ENCODE assay signal across 33 mouse cellular contexts in genomic region chr17:48371621-48372020, GRCm38 (mm10). TPM values are rescaled to one million over a fixed set of nuclear protein-coding genes. Genes with fewer than 3 reads are reported as not detected.
"Had no signal": no experiment of that assay in that cellular context is flagged by ENCODE, and none has a peak within 500 bp of the region (broad histone marks: within the 10 kb centered on the region; RNA-seq: fewer than 3 reads in every experiment).

No protein-coding gene starts in this region.

- H3K27ac ChIP-seq: heart, embryonic 10.5 days; heart, embryonic 13.5 days; heart, embryonic 15.5 days; hindbrain, embryonic 10.5 days; hindbrain, embryonic 12.5 days; hindbrain, embryonic 13.5 days; hindbrain, embryonic 14.5 days; hindbrain, embryonic 15.5 days; hindbrain, postnatal 0 days; intestine, embryonic 15.5 days; kidney, embryonic 15.5 days; kidney, postnatal 0 days; layer of hippocampus, adult 2 months had no signal

- ATAC-seq: hindbrain, embryonic 16.5 days; hindbrain, postnatal 0 days; inflammation-experienced regulatory T-cells, adult 6 months; intestine, embryonic 15.5 days; intestine, embryonic 16.5 days; intestine, postnatal 0 days had no signal

- H3K36me3 ChIP-seq: heart, embryonic 10.5 days; heart, embryonic 12.5 days; heart, embryonic 13.5 days; heart, embryonic 15.5 days; hindbrain, embryonic 10.5 days; hindbrain, embryonic 12.5 days; hindbrain, embryonic 13.5 days; hindbrain, embryonic 15.5 days; intestine, embryonic 15.5 days; kidney, embryonic 15.5 days had no signal

- H3K4me1 ChIP-seq: heart, embryonic 10.5 days; heart, embryonic 12.5 days; heart, embryonic 13.5 days; heart, embryonic 15.5 days; hindbrain, embryonic 10.5 days; hindbrain, embryonic 12.5 days; hindbrain, embryonic 13.5 days; hindbrain, embryonic 15.5 days; intestine, embryonic 15.5 days; kidney, embryonic 15.5 days had no signal

- H3K9ac ChIP-seq: heart, embryonic 12.5 days; heart, embryonic 13.5 days; heart, embryonic 15.5 days; hindbrain, embryonic 12.5 days; hindbrain, embryonic 13.5 days; hindbrain, embryonic 14.5 days; hindbrain, embryonic 15.5 days; intestine, embryonic 15.5 days; kidney, embryonic 15.5 days had no signal

- H3K4me3 ChIP-seq: heart, embryonic 10.5 days; heart, embryonic 12.5 days; heart, embryonic 13.5 days; heart, embryonic 15.5 days; hindbrain, embryonic 10.5 days; hindbrain, embryonic 12.5 days; hindbrain, embryonic 13.5 days; hindbrain, embryonic 15.5 days; intestine, embryonic 15.5 days; kidney, embryonic 15.5 days; layer of hippocampus, adult 2 months; left cerebral cortex, adult 2 months had no signal

- H3K27me3 ChIP-seq: heart, embryonic 12.5 days; heart, embryonic 13.5 days; heart, embryonic 15.5 days; hindbrain, embryonic 12.5 days; hindbrain, embryonic 13.5 days; hindbrain, embryonic 15.5 days; intestine, embryonic 15.5 days; kidney, embryonic 15.5 days had no signal

- H3K4me2 ChIP-seq: heart, embryonic 11.5 days; heart, embryonic 12.5 days; heart, embryonic 13.5 days; heart, embryonic 15.5 days; hindbrain, embryonic 12.5 days; hindbrain, embryonic 13.5 days; hindbrain, embryonic 14.5 days; hindbrain, embryonic 15.5 days; intestine, embryonic 15.5 days; kidney, embryonic 15.5 days had no signal

- DNase-seq: heart, postnatal 10 days; heart, postnatal 14 days; heart, postnatal 36 days; heart, postnatal 4 days; kidney, adult 11 months; kidney, adult 18-20 months; kidney, postnatal 10 days; kidney, postnatal 14 days; kidney, postnatal 4 days; layer of hippocampus, adult 9-11 months; layer of hippocampus, postnatal 36 days had no signal

- H3K9me3 ChIP-seq: heart, embryonic 10.5 days; heart, embryonic 13.5 days; heart, embryonic 15.5 days; hindbrain, embryonic 10.5 days; hindbrain, embryonic 12.5 days; hindbrain, embryonic 13.5 days; hindbrain, embryonic 15.5 days; intestine, embryonic 15.5 days; kidney, embryonic 15.5 days had no signal

RNA-seq across cellular contexts. Expression of gene Treml1, which starts 11.9 kb away (rescaled TPM):
- polyA plus RNA-seq: hindbrain, postnatal 0 days; inflammation-experienced regulatory T-cells, adult 6 months; large intestine, adult 2 months had no signal

RNA-seq across cellular contexts. Expression of gene Trem2, which starts 25.4 kb away (rescaled TPM):
- polyA plus RNA-seq: inflammation-experienced regulatory T-cells, adult 6 months had no signal

RNA-seq across cellular contexts. Expression of gene B430306N03Rik, which starts 55.7 kb away (rescaled TPM):
- polyA plus RNA-seq: hindbrain, embryonic 11.5 days; hindbrain, embryonic 12.5 days; hindbrain, postnatal 0 days had no signal
